Mouse (Mus musculus) gastrocnemius, postnatal 10 days (tissue): ENCODE data around the gene Llgl2. TPM values are rescaled to one million over a fixed set of nuclear protein-coding genes. Genes with fewer than 3 reads are reported as not detected.

Experiments used
- DNase-seq: peaks from one replicate; pipeline ENCODE4 v3.0.0; 2021; ENCODE audit warnings: mixed read lengths
- total RNA-seq, 2 experiments: library from RNA; stranded (reverse); gene quantifications; 2 replicates each; pipeline ENCODE4 v1.2.3; 2021

The Llgl2 gene
- total RNA-seq, 2 experiments from 2014 or later = 16.5 to 17.4 TPM

GRCm38 (mm10) chr11:115876438-115876837, 52.6 kb downstream of the Llgl2 start:
- DNase-seq = no peak

- no peak for DNase-seq
Measured at GRCm38 (mm10) chr11:115877174-115877755, 53.4 kb downstream of the Llgl2 start.

- DNase-seq = no peak
Measured at GRCm38 (mm10) chr11:115878071-115878470, 54.2 kb downstream of the Llgl2 start.

GRCm38 (mm10) chr11:115881002-115881401, 57.2 kb downstream of the Llgl2 start:
- peak; percentile 38 for DNase-seq

- no peak for DNase-seq
Measured at GRCm38 (mm10) chr11:115883251-115883650, 59.4 kb downstream of the Llgl2 start.

- no peak for DNase-seq
Measured at GRCm38 (mm10) chr11:115884361-115884760, 60.5 kb downstream of the Llgl2 start.

- DNase-seq = no peak
Measured at GRCm38 (mm10) chr11:115885281-115885680, 61.4 kb downstream of the Llgl2 start.

GRCm38 (mm10) chr11:115886446-115886845, 62.6 kb downstream of the Llgl2 start:
- no peak for DNase-seq

- DNase-seq = no peak
Measured at GRCm38 (mm10) chr11:115888020-115888419, 64.2 kb downstream of the Llgl2 start.

GRCm38 (mm10) chr11:115889159-115889558, 65.3 kb downstream of the Llgl2 start:
- DNase-seq = no peak

- DNase-seq = no peak
Measured at GRCm38 (mm10) chr11:115892213-115892612, 68.4 kb downstream of the Llgl2 start.

GRCm38 (mm10) chr11:115893071-115893470, 69.2 kb downstream of the Llgl2 start:
- DNase-seq = no peak

GRCm38 (mm10) chr11:115894755-115895520, 71.1 kb downstream of the Llgl2 start:
- DNase-seq = no peak

GRCm38 (mm10) chr11:115898446-115898845, 74.6 kb downstream of the Llgl2 start:
- DNase-seq = no peak

GRCm38 (mm10) chr11:115898886-115899285, 75.0 kb downstream of the Llgl2 start:
- DNase-seq = peak; percentile 64

- DNase-seq = peak; percentile 26
Measured at GRCm38 (mm10) chr11:115899486-115900266, 75.8 kb downstream of the Llgl2 start, which contains the start of gene Smim5. Smim5 (plus strand) TSS chr11:115899966.

GRCm38 (mm10) chr11:115900561-115901337, 76.9 kb downstream of the Llgl2 start:
- DNase-seq = no peak

- DNase-seq = no peak
Measured at GRCm38 (mm10) chr11:115901338-115902161, 77.7 kb downstream of the Llgl2 start.

- DNase-seq = no peak
Measured at GRCm38 (mm10) chr11:115902177-115902576, 78.3 kb downstream of the Llgl2 start.

GRCm38 (mm10) chr11:115902831-115903230, 79.0 kb downstream of the Llgl2 start:
- peak; percentile 53 for DNase-seq
